Mouse (Mus musculus) hindbrain, embryonic 11.5 days (tissue): ENCODE data around the gene Aff3. TPM values are rescaled to one million over a fixed set of nuclear protein-coding genes. Genes with fewer than 3 reads are reported as not detected.

Experiments
- ATAC-seq: fragments of 200-750 bp; cut with Nextera tagmentation; 2 replicates; pipeline ENCODE4 v1.8.0; 2017; ENCODE audit warnings: mild to moderate bottlenecking, moderate TSS enrichment, moderate library complexity; ENCODE audit not compliant: low FRiP score
- DNase-seq: peaks from one replicate; pipeline ENCODE4 v3.0.0-alpha.2; 2015; ENCODE audit warnings: low spot score
- H3K27ac ChIP-seq: fragments of 300-500 bp; sonication (generic); 2 replicates; pipeline ENCODE4 v1.5.1; 2014; ENCODE audit warnings: mild to moderate bottlenecking, low read depth, low read length
- H3K27me3 ChIP-seq: fragments of 300-500 bp; sonication (generic); 2 replicates; pipeline ENCODE4 v1.6.1; 2014; ENCODE audit warnings: mild to moderate bottlenecking, low read length, moderate library complexity, mixed read lengths; ENCODE audit not compliant: control insufficient read depth, insufficient read depth
- H3K36me3 ChIP-seq: fragments of 300-500 bp; sonication (generic); 2 replicates; pipeline ENCODE4 v1.6.1; 2014; ENCODE audit warnings: mild to moderate bottlenecking, low read length, moderate library complexity, mixed read lengths; ENCODE audit not compliant: control insufficient read depth, insufficient read depth
- H3K4me1 ChIP-seq: fragments of 300-500 bp; sonication (generic); replicated peaks from 2 replicates; pipeline ENCODE4 v1.6.1; 2014; ENCODE audit warnings: low read length, mixed read lengths; ENCODE audit not compliant: control insufficient read depth, insufficient read depth
- H3K4me2 ChIP-seq: fragments of 300-500 bp; sonication (generic); replicated peaks from 2 replicates; pipeline ENCODE4 v1.6.1; 2014; ENCODE audit warnings: mild to moderate bottlenecking, low read depth, low read length
- H3K4me3 ChIP-seq: fragments of 300-500 bp; sonication (generic); 2 replicates; pipeline ENCODE4 v1.5.1; 2014; ENCODE audit warnings: low read depth, low read length
- H3K9ac ChIP-seq: fragments of 300-500 bp; sonication (generic); 2 replicates; pipeline ENCODE4 v1.6.1; 2014; ENCODE audit warnings: low read depth, low read length
- H3K9me3 ChIP-seq: fragments of 300-500 bp; sonication (generic); 2 replicates; pipeline ENCODE4 v1.6.1; 2016; ENCODE audit warnings: low read length; ENCODE audit not compliant: control insufficient read depth
- WGBS: fragments of 180-500 bp; shearing (Covaris S2); extraction: QIAGEN DNeasy Blood & Tissue Kit; methylation state at CpG from one replicate; pipeline ENCODE4 v1.1.7; 2014; 5-methylcytosine and 5-hydroxymethylcytosine counted together
- polyA plus RNA-seq: library from polyadenylated mRNA; unstranded; fragments of >200 nt; fragmentation: Nextera tagmentation; extraction: Ambion mirVana; gene quantifications from 2 replicates; pipeline ENCODE4 v1.2.1, GENCODE M21; 2014

The Aff3 gene
- polyA plus RNA-seq, 1 experiment from 2014 or later: 19.7 TPM

- no peaks in the 10 kb centered on the region for H3K9me3 ChIP-seq
- 86% methylated on average over 10 of the region's 10 CpGs for WGBS
- DNase-seq (no peak), ATAC-seq (no peak)
- no peaks in the 10 kb centered on the region for H3K27me3 ChIP-seq
- no peak overlapping the region for H3K4me3 ChIP-seq
- H3K27ac ChIP-seq: no peak overlapping the region
- H3K4me2 ChIP-seq: no peak overlapping the region
- H3K9ac ChIP-seq: no peak overlapping the region
- no peaks in the 10 kb centered on the region for H3K4me1 ChIP-seq
- H3K36me3 ChIP-seq: no peaks in the 10 kb centered on the region
Observed at GRCm38 (mm10) chr1:38683158-38683721, 18.5 kb upstream of the Aff3 start.

- no peak overlapping the region for H3K4me2 ChIP-seq
- no peaks in the 10 kb centered on the region for H3K9me3 ChIP-seq
- no peak overlapping the region for H3K27ac ChIP-seq
- no peak overlapping the region for H3K9ac ChIP-seq
- DNase-seq (no peak), ATAC-seq (no peak)
- no peaks in the 10 kb centered on the region for H3K36me3 ChIP-seq
- no peaks in the 10 kb centered on the region for H3K4me1 ChIP-seq
- H3K27me3 ChIP-seq: no peaks in the 10 kb centered on the region
- no peak overlapping the region for H3K4me3 ChIP-seq
- WGBS: 91% methylated on average over 8 of the region's 8 CpGs
Observed at GRCm38 (mm10) chr1:38679890-38680289, 15.1 kb upstream of the Aff3 start.

GRCm38 (mm10) chr1:38671756-38672155 is 7.0 kb upstream of the Aff3 start:
- Histone ChIP-seq H3K9ac (no peak overlapping the region), H3K4me2 (no peak overlapping the region), H3K27me3 (no peaks in the 10 kb centered on the region), H3K36me3 (no peaks in the 10 kb centered on the region), H3K9me3 (no peaks in the 10 kb centered on the region), H3K4me3 (no peak overlapping the region), H3K4me1 (no peaks in the 10 kb centered on the region), H3K27ac (no peak overlapping the region)
- WGBS: 86% methylated on average over 3 of the region's 3 CpGs
- ATAC-seq (no peak), DNase-seq (no peak)

- H3K4me3 ChIP-seq: no peak overlapping the region
- no peak overlapping the region for H3K4me2 ChIP-seq
- no peak for DNase-seq
- no peak overlapping the region for H3K27ac ChIP-seq
- no peak overlapping the region for H3K9ac ChIP-seq
- no peaks in the 10 kb centered on the region for H3K4me1 ChIP-seq
- H3K9me3 ChIP-seq: no peaks in the 10 kb centered on the region
- no peak for ATAC-seq
- H3K36me3 ChIP-seq: no peaks in the 10 kb centered on the region
- WGBS: 76% methylated on average over 5 of the region's 5 CpGs
- no peaks in the 10 kb centered on the region for H3K27me3 ChIP-seq
Observed at GRCm38 (mm10) chr1:38671019-38671418, 6.3 kb upstream of the Aff3 start.

- Histone ChIP-seq H3K4me1 (no peaks in the 10 kb centered on the region), H3K9ac (no peak overlapping the region), H3K27ac (no peak overlapping the region), H3K27me3 (no peaks in the 10 kb centered on the region), H3K4me2 (no peak overlapping the region), H3K9me3 (no peaks in the 10 kb centered on the region), H3K36me3 (no peaks in the 10 kb centered on the region), H3K4me3 (no peak overlapping the region)
- ATAC-seq: no peak
- 91% methylated on average over 10 of the region's 10 CpGs for WGBS
- no peak for DNase-seq
Observed at GRCm38 (mm10) chr1:38668327-38668726, 3.6 kb upstream of the Aff3 start.

GRCm38 (mm10) chr1:38667892-38668291 is 3.1 kb upstream of the Aff3 start:
- Histone ChIP-seq H3K36me3 (no peaks in the 10 kb centered on the region), H3K27ac (no peak overlapping the region), H3K4me1 (no peaks in the 10 kb centered on the region), H3K9me3 (no peaks in the 10 kb centered on the region), H3K4me3 (no peak overlapping the region), H3K27me3 (no peaks in the 10 kb centered on the region), H3K9ac (no peak overlapping the region), H3K4me2 (no peak overlapping the region)
- WGBS: 81% methylated on average over 9 of the region's 9 CpGs
- DNase-seq (no peak), ATAC-seq (no peak)

- 81% methylated on average over 10 of the region's 10 CpGs for WGBS
Observed at GRCm38 (mm10) chr1:38666766-38667118, 2.0 kb upstream of the Aff3 start.

GRCm38 (mm10) chr1:38666111-38666765 is 1.5 kb upstream of the Aff3 start:
- ATAC-seq (no peak), DNase-seq (no peak)
- H3K27me3 ChIP-seq: no peaks in the 10 kb centered on the region
- H3K4me2 ChIP-seq: no peak overlapping the region
- WGBS: 80% methylated on average over 5 of the region's 5 CpGs
- H3K9me3 ChIP-seq: no peaks in the 10 kb centered on the region
- H3K4me3 ChIP-seq: no peak overlapping the region
- H3K4me1 ChIP-seq: no peaks in the 10 kb centered on the region
- no peaks in the 10 kb centered on the region for H3K36me3 ChIP-seq
- H3K27ac ChIP-seq: no peak overlapping the region
- no peak overlapping the region for H3K9ac ChIP-seq

More at GRCm38 (mm10) chr1:38666766-38667118, 2.0 kb upstream of the Aff3 start:
- H3K4me1 ChIP-seq: no peaks in the 10 kb centered on the region
- H3K4me3 ChIP-seq: no peak overlapping the region
- H3K36me3 ChIP-seq: no peaks in the 10 kb centered on the region
- H3K27ac ChIP-seq: no peak overlapping the region
- no peaks in the 10 kb centered on the region for H3K27me3 ChIP-seq
- DNase-seq (no peak), ATAC-seq (no peak)
- no peak overlapping the region for H3K9ac ChIP-seq
- H3K9me3 ChIP-seq: no peaks in the 10 kb centered on the region
- H3K4me2 ChIP-seq: no peak overlapping the region

- H3K27ac ChIP-seq: no peak overlapping the region
- no peaks in the 10 kb centered on the region for H3K36me3 ChIP-seq
- no peaks in the 10 kb centered on the region for H3K9me3 ChIP-seq
- no peak for ATAC-seq
- no peak overlapping the region for H3K9ac ChIP-seq
- H3K4me3 ChIP-seq: no peak overlapping the region
- no peak overlapping the region for H3K4me2 ChIP-seq
- no peaks in the 10 kb centered on the region for H3K27me3 ChIP-seq
- no peaks in the 10 kb centered on the region for H3K4me1 ChIP-seq
- no peak for DNase-seq
- WGBS: 83% methylated on average over 1 of the region's 1 CpGs
Observed at GRCm38 (mm10) chr1:38665611-38666010, 856 bp upstream of the Aff3 start.
